13 mouse cellular contexts compared by ENCODE assay signal in the genomic region with DNA sequence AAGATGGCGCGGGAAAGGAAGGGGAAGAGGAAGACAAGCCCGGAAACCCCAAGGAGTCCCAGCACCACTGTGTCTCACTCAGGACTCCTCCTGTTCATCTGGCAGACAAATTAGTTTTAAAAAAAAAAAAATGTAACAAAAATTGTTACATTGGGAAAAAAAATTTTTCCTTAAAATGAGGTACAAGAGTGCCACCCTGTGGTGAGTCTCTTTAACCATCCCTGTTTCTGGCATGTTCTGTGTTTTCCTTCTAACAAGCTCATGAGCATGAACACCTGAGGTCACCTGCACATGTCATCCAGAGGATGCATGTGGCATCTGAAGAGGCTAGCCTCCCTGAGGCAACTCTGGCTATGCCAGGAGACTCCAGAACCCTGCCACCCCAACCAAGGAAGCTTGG. TPM values are rescaled to one million over a fixed set of nuclear protein-coding genes. Genes with fewer than 3 reads are reported as not detected.
DNase-seq lines count a peak whose midpoint lies in the region; ATAC-seq and TF ChIP-seq lines count a peak whose summit lies in the region.
"Had no signal": no experiment of that assay in that cellular context is flagged by ENCODE, and none has a peak within 500 bp of the region (broad histone marks: within the 10 kb centered on the region; RNA-seq: fewer than 3 reads in every experiment).

No protein-coding gene starts in this region.

- no peak for TF ChIP-seq CTCF in kidney, adult 2 months (conservative IDR thresholded peaks at IDR 0.05; ENCODE audit: insufficient read depth, insufficient read length, low read depth, low read length)

- no peaks in the 10 kb centered on the region for H3K4me1 ChIP-seq in kidney, adult 2 months (ENCODE audit: control insufficient read depth, insufficient read depth, low read length)
- H3K4me1 ChIP-seq: midbrain, embryonic 13.5 days had no signal

- H3K36me3 ChIP-seq in kidney, adult 2 months (ENCODE audit: control insufficient read depth, insufficient read depth, low read length), result no peaks in the 10 kb centered on the region

- WGBS in kidney, adult 2 months, result 80% methylated on average over 3 of the region's 3 CpGs

- DNase-seq in cerebellum, postnatal 14 days, result peak; percentile 36 to 51
- DNase-seq in kidney, adult 2 months, result peak; percentile 7
- no peak for DNase-seq in kidney, adult 11 months
- peak; percentile 35 for DNase-seq in right cerebral cortex, postnatal 4 days
- DNase-seq in right cerebral cortex, postnatal 25 days, result no peak
- no peak for DNase-seq in thymus, postnatal 10 days (ENCODE audit: low spot score in 2 of 2)
- DNase-seq in yolk sac, embryonic 10.5 days (ENCODE audit: low spot score), result no peak
- DNase-seq: B cell, adult 2 months; cerebellum, adult 8-10 months; kidney, adult 8-10 months; thymus, postnatal 4 days had no signal

- H3K27ac ChIP-seq in kidney, adult 2 months (ENCODE audit: insufficient read depth, low read depth, low read length), result no peak overlapping the region
- H3K27ac ChIP-seq: midbrain, embryonic 13.5 days had no signal

- H3K27me3 ChIP-seq in kidney, adult 2 months (replicated peaks; ENCODE audit: control insufficient read depth, insufficient read depth, low read length), result no peaks in the 10 kb centered on the region
- H3K27me3 ChIP-seq: midbrain, embryonic 13.5 days had no signal

- no peak overlapping the region for H3K4me3 ChIP-seq in kidney, adult 2 months (ENCODE audit: insufficient read depth, low read depth, low read length)
- H3K4me3 ChIP-seq: midbrain, embryonic 13.5 days had no signal

- ATAC-seq in cerebellum, adult (ENCODE audit: insufficient number of reproducible peaks, low FRiP score, low TSS enrichment), result no peak
- ATAC-seq: midbrain, embryonic 13.5 days had no signal

- TF ChIP-seq POLR2A in kidney, adult 2 months (IDR thresholded peaks at IDR 0.05; ENCODE audit: low read depth, low read length), result no peak

RNA-seq across cellular contexts. Expression of gene Ppp2r2d, which starts 10.9 kb away (rescaled TPM):
- polyA plus RNA-seq in kidney, adult 2 months (2012; rRNA removed), result 24.2 and 24.3 TPM in 2 replicates

RNA-seq across cellular contexts. Expression of gene Mapk1ip1, which starts 11.0 kb away (rescaled TPM):
- 43.5 and 64.0 TPM in 2 replicates for polyA plus RNA-seq in kidney, adult 2 months (2012; rRNA removed)

Comparison
In these comparisons a context has a peak if more than half of its experiments do, and no peak if none do; other contexts are left out.
1. DNase-seq: peak in cerebellum, postnatal 14 days (2 of 2), kidney, adult 2 months (single experiment) and right cerebral cortex, postnatal 4 days (single experiment); none in kidney, adult 11 months (single experiment), right cerebral cortex, postnatal 25 days (single experiment), thymus, postnatal 10 days (0 of 2) and yolk sac, embryonic 10.5 days (single experiment).